Mouse (Mus musculus): ENCODE data around the gene Brsk2.
A peak's percentile ranks its signal among the peaks of the same experiment; 100 is the strongest.

Gene Brsk2

GRCm38 (mm10) chr7:142035048-142035811 lies 85.7 kb downstream of the Brsk2 start:
- peak in 1 of 2 experiments; percentile 19 for DNase-seq

GRCm38 (mm10) chr7:142037553-142038170 lies 88.1 kb downstream of the Brsk2 start:
- DNase-seq = peak; percentile 80 to 84

- no peak for DNase-seq
Observed at GRCm38 (mm10) chr7:142040756-142041155, 91.2 kb downstream of the Brsk2 start.

- DNase-seq = no peak
Observed at GRCm38 (mm10) chr7:142045344-142045743, 95.8 kb downstream of the Brsk2 start.

- DNase-seq = no peak
Observed at GRCm38 (mm10) chr7:142045932-142046331, 96.4 kb downstream of the Brsk2 start.

GRCm38 (mm10) chr7:142050536-142050935 lies 101.0 kb downstream of the Brsk2 start:
- DNase-seq = no peak
